Mouse (Mus musculus): ENCODE results near the gene Nck2.

DNA sequence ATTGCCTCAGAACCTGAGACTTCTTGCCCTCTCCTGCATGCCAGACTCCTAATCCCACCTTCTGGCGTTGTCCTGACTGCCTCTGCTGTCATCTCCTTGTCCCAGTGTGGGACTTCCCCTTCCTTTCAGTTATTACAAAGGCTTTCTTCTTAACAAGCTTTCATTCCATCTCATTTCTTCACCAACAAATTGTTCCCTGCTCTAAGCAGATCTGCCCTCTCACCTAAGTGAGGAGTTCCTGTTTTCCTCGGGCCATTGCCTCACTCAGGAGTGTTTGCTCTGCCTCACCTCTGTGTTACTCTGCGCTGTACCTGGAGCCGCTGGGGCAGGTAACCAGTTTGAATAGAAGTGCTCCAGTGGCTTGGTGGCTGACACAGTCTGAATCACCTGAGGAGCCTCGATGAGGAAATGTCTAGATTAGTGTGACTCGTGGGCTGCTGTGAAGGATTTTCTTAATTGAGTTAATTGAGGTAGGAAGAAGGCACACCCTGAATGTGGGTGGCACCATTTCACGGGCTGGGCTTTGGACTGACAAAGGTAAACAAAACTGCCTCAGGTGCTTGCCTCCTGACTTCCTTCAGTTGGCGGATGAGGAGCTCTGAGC, 27.8 kb downstream of the Nck2 start:
- TF ChIP-seq POLR2A (IDR thresholded peaks at IDR 0.05; ENCODE audit: insufficient read length, low read depth) = no peak
- no peak for TF ChIP-seq CEBPB (IDR thresholded peaks at IDR 0.05; ENCODE audit: insufficient read depth, poor library complexity, severe bottlenecking)
- no peak for TF ChIP-seq TCF12 (IDR thresholded peaks at IDR 0.05; ENCODE audit: insufficient read depth, poor library complexity, severe bottlenecking)
- no peak for TF ChIP-seq MYOG (IDR thresholded peaks at IDR 0.05; ENCODE audit: control insufficient read depth in 1 of 3, insufficient read depth in 1 of 3, insufficient read length in 2 of 3, low read depth in 2 of 3)
- TF ChIP-seq MAX (IDR thresholded peaks at IDR 0.05; ENCODE audit: low read depth) = no peak
- no peak for TF ChIP-seq USF1 (IDR thresholded peaks at IDR 0.05; ENCODE audit: low read depth)
- no peak for TF ChIP-seq E2F4 (IDR thresholded peaks at IDR 0.05; ENCODE audit: insufficient read depth)
- no peak for TF ChIP-seq MYOD1 (IDR thresholded peaks at IDR 0.05; ENCODE audit: control insufficient read depth in 1 of 3, insufficient read length in 2 of 3, low read depth in 2 of 3)
- TF ChIP-seq SRF (IDR thresholded peaks at IDR 0.05; ENCODE audit: control insufficient read depth, insufficient read length, low read depth) = no peak
- no peak for TF ChIP-seq POLR2AphosphoS2 (IDR thresholded peaks at IDR 0.05; ENCODE audit: insufficient read length, low read depth)

All from myocyte (in vitro differentiated cells).